8 mouse cellular contexts compared by ENCODE assay signal in the genomic region with DNA sequence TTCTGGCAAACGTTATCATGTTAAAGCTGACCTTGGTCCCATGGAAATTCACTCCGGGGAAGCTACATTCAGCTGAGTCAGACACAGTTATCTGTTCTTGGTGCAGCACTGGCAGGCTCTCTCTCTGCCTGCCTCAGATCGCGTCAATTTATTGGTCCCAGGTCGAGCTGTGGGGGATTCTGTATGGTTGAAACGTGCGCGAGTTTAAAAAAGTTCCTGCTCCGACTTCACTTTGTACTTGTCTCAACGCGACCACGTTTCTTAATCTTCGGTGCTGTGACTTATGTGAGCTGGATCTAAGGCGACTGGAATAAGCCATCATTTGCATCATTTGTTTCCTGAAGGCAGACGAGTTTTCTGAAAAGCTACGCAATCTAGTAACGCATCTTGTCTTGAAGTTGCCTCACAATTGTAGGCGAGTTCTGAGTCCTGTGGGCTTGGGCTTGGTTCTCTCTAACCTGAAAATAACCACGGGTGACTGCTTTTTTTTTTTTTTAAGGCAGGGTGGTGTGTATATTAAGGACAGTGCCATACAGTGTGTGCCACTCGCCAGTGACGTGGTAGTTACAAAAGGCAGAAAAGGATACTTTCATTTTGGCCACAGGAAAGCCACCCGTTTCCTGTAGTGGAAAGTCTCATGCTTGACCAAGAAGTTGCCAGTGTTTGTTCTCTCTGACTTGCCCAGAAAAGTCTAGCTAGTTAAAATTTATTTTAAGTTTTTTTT. TPM values are rescaled to one million over a fixed set of nuclear protein-coding genes. Genes with fewer than 3 reads are reported as not detected.
DNase-seq lines count a peak whose midpoint lies in the region; ATAC-seq and TF ChIP-seq lines count a peak whose summit lies in the region.

No protein-coding gene starts in this region.

- H3K36me3 ChIP-seq in lung, embryonic 14.5 days (ENCODE audit: insufficient read depth) = no peaks in the 10 kb centered on the region
- no peaks in the 10 kb centered on the region for H3K36me3 ChIP-seq in intestine, embryonic 16.5 days (ENCODE audit: control insufficient read depth, insufficient read depth, low read length)
- H3K36me3 ChIP-seq in hindbrain, embryonic 11.5 days (ENCODE audit: control insufficient read depth, insufficient read depth, low read length) = no peaks in the 10 kb centered on the region

- H3K4me1 ChIP-seq in lung, embryonic 14.5 days (ENCODE audit: insufficient read depth) = no peaks in the 10 kb centered on the region
- H3K4me1 ChIP-seq in intestine, embryonic 16.5 days (ENCODE audit: control insufficient read depth, insufficient read depth, low read length) = 0 out of 2 replicates have a peak, but pooled peaks cover 2% of the 10 kb centered on the region
- no peaks in the 10 kb centered on the region for H3K4me1 ChIP-seq in hindbrain, embryonic 11.5 days (replicated peaks; ENCODE audit: control insufficient read depth, insufficient read depth, low read length)

- TF ChIP-seq CTCF in lung, embryonic 14.5 days (IDR thresholded peaks at IDR 0.05; ENCODE audit: low read depth) = no peak

- no peaks in the 10 kb centered on the region for H3K9me3 ChIP-seq in lung, embryonic 14.5 days (ENCODE audit: low read depth, low read length)
- H3K9me3 ChIP-seq in intestine, embryonic 16.5 days (ENCODE audit: control insufficient read depth, low read length) = no peaks in the 10 kb centered on the region
- no peaks in the 10 kb centered on the region for H3K9me3 ChIP-seq in hindbrain, embryonic 11.5 days (ENCODE audit: control insufficient read depth, low read length)

- H3K27ac ChIP-seq in lung, embryonic 14.5 days (ENCODE audit: low read depth) = no peak overlapping the region
- no peak overlapping the region for H3K27ac ChIP-seq in intestine, embryonic 16.5 days (ENCODE audit: low read length)
- no peak overlapping the region for H3K27ac ChIP-seq in hindbrain, embryonic 11.5 days (ENCODE audit: low read depth, low read length)

- 52% methylated on average over 22 of the region's 22 CpGs for WGBS in lung, embryonic 14.5 days
- WGBS in intestine, embryonic 16.5 days = 53% methylated on average over 22 of the region's 22 CpGs
- WGBS in hindbrain, embryonic 11.5 days = 87% methylated on average over 22 of the region's 22 CpGs

- no peak overlapping the region for H3K9ac ChIP-seq in lung, embryonic 14.5 days
- H3K9ac ChIP-seq in intestine, embryonic 16.5 days (ENCODE audit: low read depth, low read length) = peak overlapping the region; percentile 1; the same call in 1 of the 2 replicates
- no peak overlapping the region for H3K9ac ChIP-seq in hindbrain, embryonic 11.5 days (ENCODE audit: low read depth, low read length)

- no peak overlapping the region for H3K4me3 ChIP-seq in lung, embryonic 14.5 days (ENCODE audit: low read depth, low read length)
- H3K4me3 ChIP-seq in intestine, embryonic 16.5 days (ENCODE audit: low read length) = peak overlapping the region; percentile 37
- H3K4me3 ChIP-seq in hindbrain, embryonic 11.5 days (ENCODE audit: low read depth, low read length) = no peak overlapping the region

- H3K27me3 ChIP-seq in lung, embryonic 14.5 days (ENCODE audit: insufficient read depth, low read length) = no peaks in the 10 kb centered on the region
- H3K27me3 ChIP-seq in intestine, embryonic 16.5 days (replicated peaks; ENCODE audit: control insufficient read depth, insufficient read depth, low read length) = no peaks in the 10 kb centered on the region
- H3K27me3 ChIP-seq in hindbrain, embryonic 11.5 days (ENCODE audit: control insufficient read depth, insufficient read depth, low read length) = no peaks in the 10 kb centered on the region

- no peak for DNase-seq in lung, embryonic 14.5 days
- no peak for DNase-seq in lung, postnatal 10 days
- DNase-seq in adrenal gland, postnatal 36 days = peak; percentile 53 to 54
- DNase-seq in naive thymus-derived CD4-positive, alpha-beta T cell, adult 2 months (ENCODE audit: low read depth) = peak; percentile 63
- no peak for DNase-seq in frontal cortex, adult 2 months (ENCODE audit: extremely low spot score in 1 of 2, low spot score in 1 of 2)
- no peak for DNase-seq in gastrocnemius, postnatal 14 days
- no peak for DNase-seq in hindbrain, embryonic 11.5 days (ENCODE audit: low spot score)

- H3K4me2 ChIP-seq in lung, embryonic 14.5 days = peak overlapping the region; percentile 57
- H3K4me2 ChIP-seq in intestine, embryonic 16.5 days (ENCODE audit: low read depth, low read length) = peak overlapping the region; percentile 59
- H3K4me2 ChIP-seq in hindbrain, embryonic 11.5 days (replicated peaks; ENCODE audit: low read depth, low read length) = no peak overlapping the region

- intact Hi-C loops in gastrocnemius, postnatal 14 days (cut with DNase I; ENCODE audit: low total_unique reads) = no loop called here

- no peak for ATAC-seq in lung, embryonic 14.5 days (ENCODE audit: insufficient read depth)
- peak; percentile 79 for ATAC-seq in intestine, embryonic 16.5 days
- ATAC-seq in hindbrain, embryonic 11.5 days (ENCODE audit: low FRiP score) = no peak

RNA-seq across cellular contexts. Expression of a gene that starts 1.1 kb away (rescaled TPM):
- 0.05 and 0.16 TPM in 2 replicates for polyA plus RNA-seq in lung, embryonic 14.5 days (2014; fragmentation: Nextera tagmentation; extraction: Ambion mirVana)
- 10 to 100 TPM; 14.3 to 15.0 TPM for total RNA-seq in adrenal gland, postnatal 36 days (2021)
- 0.37 and 0.55 TPM in 2 replicates for polyA plus RNA-seq in intestine, embryonic 16.5 days (2015; fragmentation: Nextera tagmentation; extraction: Ambion mirVana)
- 1.4 and 2.6 TPM in 2 replicates for polyA plus RNA-seq in frontal cortex, adult 2 months (2012; rRNA removed)
- 10 to 100 TPM; 20.8 to 26.0 TPM for total RNA-seq in gastrocnemius, postnatal 14 days (2021)
- 0.04 and 0.12 TPM in 2 replicates for polyA plus RNA-seq in hindbrain, embryonic 11.5 days (2014; fragmentation: Nextera tagmentation; extraction: Ambion mirVana)

Comparison
In these comparisons a context has a peak if more than half of its experiments do, and no peak if none do; other contexts are left out.
1. DNase-seq: peak in adrenal gland, postnatal 36 days (2 of 2) and naive thymus-derived CD4-positive, alpha-beta T cell, adult 2 months (single experiment); none in lung, embryonic 14.5 days (single experiment), lung, postnatal 10 days (single experiment), frontal cortex, adult 2 months (0 of 2), gastrocnemius, postnatal 14 days (single experiment) and hindbrain, embryonic 11.5 days (single experiment).